ENCODE assay signal across 26 mouse cellular contexts in genomic region chr14:98138873-98139665, GRCm38 (mm10). TPM values are rescaled to one million over a fixed set of nuclear protein-coding genes. Genes with fewer than 3 reads are reported as not detected.
A peak's percentile ranks its signal among the peaks of the same experiment; 100 is the strongest.
DNase-seq lines count a peak whose midpoint lies in the region; ATAC-seq lines count a peak whose summit lies in the region.
"Had no signal": no experiment of that assay in that cellular context is flagged by ENCODE, and none has a peak within 500 bp of the region (broad histone marks: within the 10 kb centered on the region; RNA-seq: fewer than 3 reads in every experiment).

No protein-coding gene starts in this region.

- H3K36me3 ChIP-seq in hindbrain, embryonic 11.5 days (ENCODE audit: control insufficient read depth, insufficient read depth, low read length): no peaks in the 10 kb centered on the region
- H3K36me3 ChIP-seq in hindbrain, embryonic 16.5 days (ENCODE audit: control insufficient read depth, insufficient read depth, low read length): no peaks in the 10 kb centered on the region
- H3K36me3 ChIP-seq in midbrain, embryonic 12.5 days: no peaks in the 10 kb centered on the region
- no peaks in the 10 kb centered on the region for H3K36me3 ChIP-seq in midbrain, embryonic 10.5 days
- H3K36me3 ChIP-seq in neural tube, embryonic 11.5 days (ENCODE audit: control insufficient read depth, insufficient read depth, low read length): no peaks in the 10 kb centered on the region
- H3K36me3 ChIP-seq: forebrain, embryonic 12.5 days; intestine, embryonic 15.5 days; limb, embryonic 12.5 days; liver, embryonic 15.5 days had no signal

- DNase-seq in hindbrain, embryonic 11.5 days (ENCODE audit: low spot score): no peak
- DNase-seq in midbrain, embryonic 10.5 days (ENCODE audit: low spot score): no peak
- peak; percentile 64 for DNase-seq in embryo, embryonic 11 days
- DNase-seq in neural tube, embryonic 11.5 days (ENCODE audit: low spot score): peak; percentile 33
- no peak for DNase-seq in cerebellum, postnatal 36 days
- DNase-seq: adrenal gland, postnatal 10 days; cerebellum, adult 8-10 months; forebrain, postnatal 0 days; heart, postnatal 14 days; kidney, adult 9 months; layer of hippocampus, adult 9-11 months; lung, embryonic 14.5 days; lung, postnatal 14 days; thymus, adult 2 months; thymus, postnatal 36 days had no signal

- H3K4me1 ChIP-seq in hindbrain, embryonic 11.5 days (replicated peaks; ENCODE audit: control insufficient read depth, insufficient read depth, low read length): 0 out of 2 replicates have a peak, but pooled peaks cover 3% of the 10 kb centered on the region
- peaks cover 3% of the 10 kb centered on the region; the same call in 1 of the 2 replicates for H3K4me1 ChIP-seq in hindbrain, embryonic 16.5 days (ENCODE audit: control insufficient read depth, insufficient read depth, low read depth, low read length)
- peaks cover 12% of the 10 kb centered on the region; the same call in 1 of the 2 replicates for H3K4me1 ChIP-seq in midbrain, embryonic 12.5 days
- peaks cover 18% of the 10 kb centered on the region; the same call in 1 of the 2 replicates for H3K4me1 ChIP-seq in midbrain, embryonic 10.5 days
- peaks cover 13% of the 10 kb centered on the region; the same call in 1 of the 2 replicates for H3K4me1 ChIP-seq in neural tube, embryonic 11.5 days (ENCODE audit: control insufficient read depth, insufficient read depth, low read length)
- H3K4me1 ChIP-seq: intestine, embryonic 15.5 days; liver, embryonic 15.5 days had no signal

- H3K9me3 ChIP-seq in hindbrain, embryonic 11.5 days (ENCODE audit: control insufficient read depth, low read length): no peaks in the 10 kb centered on the region
- no peaks in the 10 kb centered on the region for H3K9me3 ChIP-seq in hindbrain, embryonic 16.5 days (ENCODE audit: control insufficient read depth, low read length)
- H3K9me3 ChIP-seq in midbrain, embryonic 12.5 days: no peaks in the 10 kb centered on the region
- no peaks in the 10 kb centered on the region for H3K9me3 ChIP-seq in midbrain, embryonic 10.5 days (replicated peaks)
- no peaks in the 10 kb centered on the region for H3K9me3 ChIP-seq in neural tube, embryonic 11.5 days (ENCODE audit: control insufficient read depth, low read length)
- H3K9me3 ChIP-seq: forebrain, embryonic 12.5 days; hindbrain, embryonic 10.5 days; intestine, embryonic 15.5 days; limb, embryonic 12.5 days; liver, embryonic 15.5 days; midbrain, embryonic 13.5 days had no signal

- no peak overlapping the region for H3K27ac ChIP-seq in hindbrain, embryonic 11.5 days (ENCODE audit: low read depth, low read length)
- H3K27ac ChIP-seq in hindbrain, embryonic 16.5 days (ENCODE audit: low read depth, low read length): no peak overlapping the region
- H3K27ac ChIP-seq in midbrain, embryonic 12.5 days (replicated peaks): no peak overlapping the region
- no peak overlapping the region for H3K27ac ChIP-seq in midbrain, embryonic 10.5 days (replicated peaks)
- H3K27ac ChIP-seq in neural tube, embryonic 11.5 days (ENCODE audit: low read depth, low read length): no peak overlapping the region
- H3K27ac ChIP-seq: forebrain, embryonic 12.5 days; intestine, embryonic 15.5 days; limb, embryonic 12.5 days; liver, embryonic 15.5 days; midbrain, embryonic 13.5 days had no signal

- no peak overlapping the region for H3K4me3 ChIP-seq in hindbrain, embryonic 11.5 days (ENCODE audit: low read depth, low read length)
- H3K4me3 ChIP-seq in hindbrain, embryonic 16.5 days (ENCODE audit: low read length): no peak overlapping the region
- no peak overlapping the region for H3K4me3 ChIP-seq in midbrain, embryonic 12.5 days
- no peak overlapping the region for H3K4me3 ChIP-seq in midbrain, embryonic 10.5 days
- no peak overlapping the region for H3K4me3 ChIP-seq in neural tube, embryonic 11.5 days (ENCODE audit: low read depth, low read length)
- H3K4me3 ChIP-seq: erythroblast, embryonic 14.5 days; forebrain, embryonic 12.5 days; hindbrain, embryonic 10.5 days; intestine, embryonic 15.5 days; limb, embryonic 12.5 days; liver, embryonic 15.5 days; midbrain, embryonic 13.5 days had no signal

- WGBS in hindbrain, embryonic 11.5 days: 35% methylated on average over 3 of the region's 3 CpGs
- 48% methylated on average over 3 of the region's 3 CpGs for WGBS in hindbrain, embryonic 16.5 days
- WGBS in midbrain, embryonic 12.5 days: 57% methylated on average over 3 of the region's 3 CpGs
- 66% methylated on average over 3 of the region's 3 CpGs for WGBS in midbrain, embryonic 10.5 days
- 30% methylated on average over 3 of the region's 3 CpGs for WGBS in neural tube, embryonic 11.5 days

- no peak overlapping the region for H3K9ac ChIP-seq in hindbrain, embryonic 11.5 days (ENCODE audit: low read depth, low read length)
- no peak overlapping the region for H3K9ac ChIP-seq in hindbrain, embryonic 16.5 days (ENCODE audit: low read depth, low read length)
- H3K9ac ChIP-seq in midbrain, embryonic 12.5 days (replicated peaks): no peak overlapping the region
- H3K9ac ChIP-seq in neural tube, embryonic 11.5 days (ENCODE audit: low read length): no peak overlapping the region
- H3K9ac ChIP-seq: forebrain, embryonic 12.5 days; forebrain, postnatal 0 days; intestine, embryonic 15.5 days; limb, embryonic 12.5 days; liver, embryonic 15.5 days; lung, embryonic 14.5 days; midbrain, embryonic 13.5 days had no signal

- peak; percentile 61; the same call in 1 of the 2 replicates for ATAC-seq in hindbrain, embryonic 11.5 days (ENCODE audit: low FRiP score)
- no peak for ATAC-seq in hindbrain, embryonic 16.5 days
- ATAC-seq in midbrain, embryonic 12.5 days (ENCODE audit: low FRiP score, low read depth): peak; percentile 30; the same call in 1 of the 2 replicates
- no peak for ATAC-seq in neural tube, embryonic 11.5 days (ENCODE audit: insufficient read depth, low FRiP score, low TSS enrichment)
- ATAC-seq: forebrain, postnatal 0 days; hindbrain, postnatal 0 days; intestine, embryonic 15.5 days; midbrain, embryonic 13.5 days; Patski had no signal

- no peak overlapping the region for H3K4me2 ChIP-seq in hindbrain, embryonic 11.5 days (replicated peaks; ENCODE audit: low read depth, low read length)
- H3K4me2 ChIP-seq in hindbrain, embryonic 16.5 days (ENCODE audit: low read length): no peak overlapping the region
- no peak overlapping the region for H3K4me2 ChIP-seq in midbrain, embryonic 12.5 days (replicated peaks)
- no peak overlapping the region for H3K4me2 ChIP-seq in neural tube, embryonic 11.5 days (ENCODE audit: low read depth)
- H3K4me2 ChIP-seq: forebrain, embryonic 12.5 days; intestine, embryonic 15.5 days; limb, embryonic 12.5 days; liver, embryonic 15.5 days; lung, embryonic 14.5 days; midbrain, embryonic 13.5 days had no signal

- H3K27me3 ChIP-seq in hindbrain, embryonic 11.5 days (ENCODE audit: control insufficient read depth, insufficient read depth, low read length): no peaks in the 10 kb centered on the region
- no peaks in the 10 kb centered on the region for H3K27me3 ChIP-seq in hindbrain, embryonic 16.5 days (replicated peaks; ENCODE audit: control insufficient read depth, insufficient read depth, low read length)
- H3K27me3 ChIP-seq in midbrain, embryonic 12.5 days: no peaks in the 10 kb centered on the region
- no peaks in the 10 kb centered on the region for H3K27me3 ChIP-seq in midbrain, embryonic 10.5 days (ENCODE audit: low read depth, poor library complexity, severe bottlenecking)
- no peaks in the 10 kb centered on the region for H3K27me3 ChIP-seq in neural tube, embryonic 11.5 days (ENCODE audit: control insufficient read depth, insufficient read depth, low read length)
- H3K27me3 ChIP-seq: forebrain, embryonic 12.5 days; intestine, embryonic 15.5 days; limb, embryonic 12.5 days; liver, embryonic 15.5 days; midbrain, embryonic 13.5 days; Patski had no signal

RNA-seq across cellular contexts. Expression of gene Dach1, which starts 30.5 kb away (rescaled TPM):
- polyA plus RNA-seq in hindbrain, embryonic 11.5 days (2014; fragmentation: Nextera tagmentation; extraction: Ambion mirVana): 24.3 and 33.7 TPM in 2 replicates
- 14.4 TPM in 2 replicates for polyA plus RNA-seq in hindbrain, embryonic 16.5 days (2015; fragmentation: Nextera tagmentation; extraction: Ambion mirVana)
- polyA plus RNA-seq in midbrain, embryonic 12.5 days (2016; fragmentation: Nextera tagmentation; extraction: Ambion mirVana): 24.4 and 24.9 TPM in 2 replicates
- 10.1 and 13.1 TPM in 2 replicates for polyA plus RNA-seq in midbrain, embryonic 10.5 days (2016; fragmentation: Nextera tagmentation; extraction: Ambion mirVana)
- polyA plus RNA-seq in neural tube, embryonic 11.5 days (2014; fragmentation: Nextera tagmentation; extraction: Ambion mirVana): 19.6 and 21.8 TPM in 2 replicates
- polyA plus RNA-seq: erythroblast, embryonic 14.5 days had no signal

Comparison
In these comparisons a context has a peak if more than half of its experiments do, and no peak if none do; other contexts are left out.
1. ATAC-seq: peak in hindbrain, embryonic 11.5 days (single experiment) and midbrain, embryonic 12.5 days (single experiment); none in hindbrain, embryonic 16.5 days (single experiment) and neural tube, embryonic 11.5 days (single experiment).
2. DNase-seq: peak in embryo, embryonic 11 days (single experiment) and neural tube, embryonic 11.5 days (single experiment); none in hindbrain, embryonic 11.5 days (single experiment), midbrain, embryonic 10.5 days (single experiment) and cerebellum, postnatal 36 days (0 of 2).